Mouse (Mus musculus): ENCODE results near the gene Carmil1. TPM values are rescaled to one million over a fixed set of nuclear protein-coding genes. Genes with fewer than 3 reads are reported as not detected.

The Carmil1 gene
- polyA plus RNA-seq, 1 experiment from 2014 or later = 44.8 TPM

DNA sequence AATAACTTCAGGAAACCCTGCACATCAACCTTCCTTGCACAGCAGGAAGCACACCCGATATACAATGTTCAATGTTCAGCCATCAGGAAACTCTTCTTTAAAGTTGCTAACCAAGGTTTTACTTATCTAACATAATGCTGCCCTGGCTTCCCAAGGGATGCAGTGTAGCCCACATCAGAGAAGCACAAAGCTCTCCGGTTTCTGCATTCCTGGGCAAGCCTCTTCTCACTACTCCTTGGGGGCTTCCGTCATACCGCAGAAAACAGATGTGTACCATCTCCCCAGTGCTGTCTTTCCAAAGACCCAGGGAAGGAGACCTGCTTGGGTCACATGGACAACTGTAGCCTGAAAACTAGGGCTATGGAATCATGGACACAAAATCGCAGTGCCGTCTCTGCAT lies 47.8 kb downstream of the Carmil1 start:
- H3K27me3 ChIP-seq = no peaks in the 10 kb centered on the region
- H3K27ac ChIP-seq = no peak overlapping the region
- no peak overlapping the region for H3K4me2 ChIP-seq (replicated peaks)
- peak overlapping the region; percentile 14; the same call in 1 of the 2 replicates for H3K9ac ChIP-seq
- H3K36me3 ChIP-seq = 0 out of 2 replicates have a peak, but pooled peaks cover 3% of the 10 kb centered on the region
- 67% methylated on average over 6 of the region's 6 CpGs for WGBS
- no peaks in the 10 kb centered on the region; the same call in 1 of the 2 replicates for H3K9me3 ChIP-seq
- no peak overlapping the region for H3K4me3 ChIP-seq
- ATAC-seq (ENCODE audit: low FRiP score, low read depth) = no peak
- H3K4me1 ChIP-seq = peaks cover 15% of the 10 kb centered on the region

DNA sequence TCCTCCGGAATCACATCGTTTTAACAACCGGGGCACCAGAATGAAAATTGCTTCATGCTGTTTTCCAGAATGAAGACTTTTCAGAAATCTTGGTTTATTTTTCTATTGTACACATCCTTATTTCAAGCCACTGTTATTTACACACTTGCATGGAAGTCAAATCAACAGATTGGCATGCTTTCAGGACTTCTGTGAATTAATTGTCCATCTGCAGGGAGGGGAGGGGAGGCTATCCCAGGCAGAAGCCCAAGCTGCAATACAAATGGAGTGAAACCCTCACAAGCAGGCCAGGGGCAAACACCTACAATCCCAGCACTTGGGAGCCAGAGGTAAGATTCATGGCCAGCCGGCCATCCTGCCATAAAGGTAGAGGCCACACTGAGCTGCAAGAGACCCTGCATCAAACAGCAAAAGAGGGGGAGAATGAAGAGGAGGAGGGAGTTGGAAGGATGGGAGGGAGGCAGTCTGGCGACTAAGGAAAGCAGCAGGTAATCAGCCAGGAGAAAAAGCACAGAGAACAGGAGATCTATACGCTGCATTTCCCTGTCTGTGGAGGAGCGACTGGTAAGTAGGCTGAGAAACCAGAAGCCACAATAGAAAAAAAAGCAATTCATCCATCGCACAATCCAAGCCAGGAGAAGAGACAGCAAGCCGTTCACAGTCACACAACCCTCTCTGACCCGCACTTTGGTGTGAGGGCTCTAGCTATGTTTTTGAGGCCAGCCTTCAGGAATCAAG lies 48.7 kb downstream of the Carmil1 start:
- Histone ChIP-seq H3K9ac (no peak overlapping the region), H3K4me1 (peaks cover 15% of the 10 kb centered on the region), H3K4me3 (no peak overlapping the region), H3K36me3 (0 out of 2 replicates have a peak, but pooled peaks cover 3% of the 10 kb centered on the region), H3K27ac (no peak overlapping the region), H3K4me2 (replicated peaks) (no peak overlapping the region), H3K27me3 (no peaks in the 10 kb centered on the region), H3K9me3 (no peaks in the 10 kb centered on the region; the same call in 1 of the 2 replicates)
- WGBS = 77% methylated on average over 10 of the region's 10 CpGs
- ATAC-seq (ENCODE audit: low FRiP score, low read depth) = no peak

DNA sequence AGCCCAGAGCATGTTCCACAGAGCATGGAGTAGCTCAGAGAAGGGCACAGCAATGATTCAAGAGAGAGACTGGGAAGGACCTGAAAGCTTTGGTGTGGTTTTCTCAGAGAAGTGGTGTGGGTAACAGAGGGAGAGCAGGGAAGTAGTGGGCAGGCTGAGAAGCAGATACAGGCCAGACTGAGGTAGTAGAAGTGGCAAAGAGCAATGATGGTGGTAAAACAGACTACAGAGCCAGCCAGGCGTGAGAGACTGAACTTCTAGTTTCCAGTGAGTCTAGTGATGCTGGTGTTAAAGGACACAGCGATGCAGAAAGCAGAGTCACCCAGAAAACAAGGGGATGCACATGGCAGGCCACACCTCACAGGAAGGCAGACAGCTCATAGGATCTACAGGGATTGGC lies 49.4 kb downstream of the Carmil1 start:
- no peaks in the 10 kb centered on the region for H3K27me3 ChIP-seq
- ATAC-seq (ENCODE audit: low FRiP score, low read depth) = no peak
- no peak overlapping the region for H3K4me2 ChIP-seq (replicated peaks)
- WGBS = 92% methylated on average over 2 of the region's 2 CpGs
- H3K9me3 ChIP-seq = peaks cover 4% of the 10 kb centered on the region; the same call in 1 of the 2 replicates
- no peak overlapping the region for H3K9ac ChIP-seq
- H3K4me1 ChIP-seq = peaks cover 15% of the 10 kb centered on the region
- H3K4me3 ChIP-seq = no peak overlapping the region
- no peak overlapping the region for H3K27ac ChIP-seq
- H3K36me3 ChIP-seq = peaks cover 3% of the 10 kb centered on the region; the same call in 1 of the 2 replicates

DNA sequence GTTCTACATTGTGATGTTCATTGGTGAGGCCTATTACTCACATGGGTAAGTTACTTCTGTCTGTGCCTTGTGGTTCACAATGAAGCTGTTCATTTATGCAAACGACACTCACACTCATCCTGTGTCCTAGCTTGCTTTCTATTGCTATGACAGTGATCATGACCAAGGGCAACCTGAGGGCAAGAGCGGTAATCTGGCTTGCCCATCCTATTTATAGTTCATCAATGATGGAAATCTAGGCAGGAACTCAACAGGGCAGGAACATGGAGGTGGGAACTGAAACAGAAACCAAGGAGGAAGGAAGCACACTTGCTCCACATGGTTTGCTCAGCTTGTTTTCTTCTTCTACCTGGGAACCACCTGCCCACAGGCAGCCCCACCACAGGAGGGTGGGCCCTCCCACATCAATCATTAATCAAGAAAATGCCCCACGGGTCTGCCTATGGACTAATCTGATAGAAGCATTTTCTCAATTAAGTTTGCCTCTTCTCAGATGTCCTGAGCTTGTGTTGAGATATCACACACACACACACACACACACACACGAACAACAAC lies 50.0 kb downstream of the Carmil1 start:
- Histone ChIP-seq H3K4me1 (peaks cover 15% of the 10 kb centered on the region), H3K36me3 (peaks cover 3% of the 10 kb centered on the region; the same call in 1 of the 2 replicates), H3K9me3 (peaks cover 5% of the 10 kb centered on the region; the same call in 1 of the 2 replicates), H3K9ac (no peak overlapping the region), H3K4me3 (no peak overlapping the region), H3K27ac (no peak overlapping the region), H3K27me3 (no peaks in the 10 kb centered on the region), H3K4me2 (replicated peaks) (no peak overlapping the region)
- 85% methylated on average over 4 of the region's 4 CpGs for WGBS
- ATAC-seq (ENCODE audit: low FRiP score, low read depth) = no peak

DNA sequence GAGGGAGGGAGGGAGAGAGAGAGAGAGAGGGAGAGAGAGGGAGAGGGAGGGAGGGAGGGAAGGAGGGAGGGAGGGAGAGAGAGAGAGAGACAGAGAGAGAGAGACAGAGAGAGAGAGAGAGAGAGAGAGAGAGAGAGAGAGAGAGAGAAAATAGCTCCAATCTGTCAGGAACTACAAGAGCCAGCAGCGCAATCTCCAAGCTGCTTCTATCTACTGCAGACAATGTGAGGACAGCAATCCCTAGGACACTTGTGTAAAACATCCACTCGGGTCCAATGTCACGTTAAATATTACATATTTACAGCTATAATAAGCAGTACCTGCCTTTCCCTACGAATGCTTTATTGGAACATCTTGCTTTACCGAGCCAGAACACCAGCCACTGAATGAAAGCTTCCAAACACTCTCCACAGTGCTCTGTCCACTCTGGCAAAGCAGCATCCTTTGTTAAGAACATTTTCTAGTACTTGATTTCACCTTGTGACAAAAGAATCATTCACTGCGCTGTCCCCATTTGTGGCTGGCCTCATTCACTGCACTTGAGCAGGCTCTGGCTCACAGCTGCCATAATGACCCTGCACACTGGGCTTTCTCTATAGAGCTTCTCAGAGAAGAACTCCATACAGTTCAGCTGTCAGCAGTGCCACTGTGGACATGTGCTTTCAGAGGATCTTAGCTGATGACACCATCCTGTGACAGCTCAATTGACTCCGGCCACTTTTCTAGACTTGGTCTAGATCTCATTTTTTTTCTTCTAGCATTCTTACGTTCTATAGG lies 57.0 kb downstream of the Carmil1 start:
- ATAC-seq (ENCODE audit: low FRiP score, low read depth) = no peak
- H3K4me2 ChIP-seq (replicated peaks) = no peak overlapping the region
- WGBS = 85% methylated on average over 8 of the region's 8 CpGs
- H3K27me3 ChIP-seq = no peaks in the 10 kb centered on the region
- no peak overlapping the region for H3K27ac ChIP-seq
- 0 out of 2 replicates have a peak, but pooled peaks cover 5% of the 10 kb centered on the region for H3K9me3 ChIP-seq
- no peaks in the 10 kb centered on the region for H3K4me1 ChIP-seq
- H3K4me3 ChIP-seq = no peak overlapping the region
- H3K36me3 ChIP-seq = no peaks in the 10 kb centered on the region; the same call in 1 of the 2 replicates
- no peak overlapping the region for H3K9ac ChIP-seq

DNA sequence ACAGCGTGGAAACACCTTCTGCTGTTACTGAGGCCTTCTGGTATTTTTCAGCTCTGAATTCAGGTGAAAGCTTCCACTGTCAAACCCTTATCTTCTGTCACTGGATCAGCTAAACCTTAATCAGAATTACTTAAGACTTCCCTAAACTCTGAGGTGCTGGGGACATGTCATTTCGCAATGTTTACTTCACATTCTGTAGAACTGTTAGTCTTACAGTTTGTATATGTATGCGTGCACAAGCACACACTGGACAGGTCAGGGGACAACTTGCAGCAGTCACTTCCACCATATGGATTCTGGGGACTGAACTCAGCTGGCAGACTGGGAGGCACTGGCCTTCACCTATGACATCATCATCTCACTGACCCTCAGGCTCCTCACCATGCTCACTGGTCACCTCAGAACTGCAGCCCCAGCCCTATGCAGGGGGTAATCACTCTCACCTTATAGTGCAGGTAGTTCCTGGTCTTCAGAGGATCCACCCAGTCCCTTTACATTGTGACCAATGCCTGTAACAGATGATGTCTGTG lies 60.1 kb downstream of the Carmil1 start:
- no peaks in the 10 kb centered on the region for H3K9me3 ChIP-seq

DNA sequence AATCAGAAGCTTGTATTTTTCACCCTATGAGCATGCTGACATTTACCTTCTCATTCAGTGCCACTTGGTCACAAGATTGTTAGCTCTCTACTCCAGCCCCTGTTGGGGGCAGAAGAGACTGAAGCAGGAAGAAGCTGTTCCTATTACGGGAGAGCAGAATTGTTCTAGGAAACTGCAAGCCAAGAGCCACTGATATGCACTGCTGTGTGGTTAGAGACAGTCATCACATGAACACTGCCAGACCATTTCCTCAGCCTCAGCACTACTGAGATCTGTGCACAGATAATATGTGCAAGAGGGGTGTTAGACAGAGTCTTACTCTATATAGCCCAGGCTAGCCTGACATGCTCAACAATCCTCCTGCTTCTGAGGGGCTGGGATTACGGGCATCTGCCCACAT lies 69.4 kb downstream of the Carmil1 start:
- Histone ChIP-seq H3K4me3 (no peak overlapping the region), H3K4me2 (replicated peaks) (no peak overlapping the region), H3K27ac (no peak overlapping the region), H3K27me3 (no peaks in the 10 kb centered on the region), H3K9me3 (no peaks in the 10 kb centered on the region), H3K36me3 (no peaks in the 10 kb centered on the region), H3K4me1 (peaks cover 7% of the 10 kb centered on the region), H3K9ac (no peak overlapping the region)
- ATAC-seq (ENCODE audit: low FRiP score, low read depth) = no peak
- 71% methylated on average over 2 of the region's 2 CpGs for WGBS

More for the DNA sequence above, 60.1 kb downstream of the Carmil1 start:
- no peak for ATAC-seq (ENCODE audit: low FRiP score, low read depth)
- 78% methylated on average over 3 of the region's 3 CpGs for WGBS
- no peak overlapping the region for H3K9ac ChIP-seq
- H3K36me3 ChIP-seq = no peaks in the 10 kb centered on the region
- H3K4me2 ChIP-seq (replicated peaks) = no peak overlapping the region
- no peaks in the 10 kb centered on the region for H3K27me3 ChIP-seq
- H3K27ac ChIP-seq = no peak overlapping the region
- H3K4me3 ChIP-seq = no peak overlapping the region
- H3K4me1 ChIP-seq = peaks cover 10% of the 10 kb centered on the region

DNA sequence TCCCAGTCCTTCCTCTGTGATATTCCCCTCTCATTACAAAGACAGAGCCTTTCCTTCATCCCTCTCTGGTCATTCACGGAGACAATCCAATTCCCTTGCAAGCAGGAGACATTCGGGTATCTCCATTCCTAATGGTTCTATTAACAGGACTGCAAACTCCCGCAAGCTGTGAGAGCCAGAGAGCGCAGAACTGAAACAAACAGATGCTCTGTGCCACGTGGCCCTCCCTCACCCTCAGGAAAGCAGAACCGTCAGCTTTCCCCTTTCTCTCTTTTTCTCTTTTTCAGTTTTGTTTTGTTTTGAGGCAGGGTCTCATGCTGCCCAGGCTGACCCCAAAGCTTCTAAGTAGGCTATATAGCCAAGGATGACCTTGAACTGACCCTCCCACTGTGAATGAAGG lies 74.5 kb downstream of the Carmil1 start:
- H3K36me3 ChIP-seq = no peaks in the 10 kb centered on the region
- 70% methylated on average over 6 of the region's 6 CpGs for WGBS
- no peak overlapping the region for H3K9ac ChIP-seq
- H3K27me3 ChIP-seq = no peaks in the 10 kb centered on the region
- no peak overlapping the region for H3K4me2 ChIP-seq (replicated peaks)
- ATAC-seq (ENCODE audit: low FRiP score, low read depth) = no peak
- peaks cover 35% of the 10 kb centered on the region for H3K4me1 ChIP-seq
- H3K27ac ChIP-seq = no peak overlapping the region
- no peaks in the 10 kb centered on the region for H3K9me3 ChIP-seq
- no peak overlapping the region for H3K4me3 ChIP-seq

DNA sequence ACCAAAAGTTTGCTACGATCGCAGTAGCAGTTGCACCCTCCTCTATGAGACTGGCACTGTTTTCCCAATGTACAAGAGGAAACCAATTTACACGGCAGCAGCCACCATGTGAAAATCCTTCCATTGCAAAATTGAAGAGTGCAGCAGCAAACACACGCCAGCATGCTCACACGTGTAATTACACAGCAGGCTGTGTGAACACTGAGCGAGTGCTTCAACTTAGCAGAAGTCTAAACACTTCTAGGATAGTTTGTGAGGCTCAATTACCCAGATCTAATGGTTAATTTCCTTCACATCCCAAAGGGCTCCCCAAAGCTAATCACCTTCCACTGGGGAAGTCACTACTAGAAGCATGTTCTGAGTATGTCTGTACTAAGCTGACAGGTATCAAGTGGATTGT lies 78.3 kb downstream of the Carmil1 start:
- H3K9me3 ChIP-seq = no peaks in the 10 kb centered on the region
- no peak overlapping the region for H3K9ac ChIP-seq
- H3K4me3 ChIP-seq = no peak overlapping the region
- WGBS = 54% methylated on average over 6 of the region's 6 CpGs
- H3K36me3 ChIP-seq = no peaks in the 10 kb centered on the region
- peaks cover 60% of the 10 kb centered on the region for H3K4me1 ChIP-seq
- no peaks in the 10 kb centered on the region for H3K27me3 ChIP-seq
- ATAC-seq (ENCODE audit: low FRiP score, low read depth) = no peak
- no peak overlapping the region; the same call in 1 of the 2 replicates for H3K4me2 ChIP-seq (replicated peaks)
- peak overlapping the region; percentile 63 for H3K27ac ChIP-seq

DNA sequence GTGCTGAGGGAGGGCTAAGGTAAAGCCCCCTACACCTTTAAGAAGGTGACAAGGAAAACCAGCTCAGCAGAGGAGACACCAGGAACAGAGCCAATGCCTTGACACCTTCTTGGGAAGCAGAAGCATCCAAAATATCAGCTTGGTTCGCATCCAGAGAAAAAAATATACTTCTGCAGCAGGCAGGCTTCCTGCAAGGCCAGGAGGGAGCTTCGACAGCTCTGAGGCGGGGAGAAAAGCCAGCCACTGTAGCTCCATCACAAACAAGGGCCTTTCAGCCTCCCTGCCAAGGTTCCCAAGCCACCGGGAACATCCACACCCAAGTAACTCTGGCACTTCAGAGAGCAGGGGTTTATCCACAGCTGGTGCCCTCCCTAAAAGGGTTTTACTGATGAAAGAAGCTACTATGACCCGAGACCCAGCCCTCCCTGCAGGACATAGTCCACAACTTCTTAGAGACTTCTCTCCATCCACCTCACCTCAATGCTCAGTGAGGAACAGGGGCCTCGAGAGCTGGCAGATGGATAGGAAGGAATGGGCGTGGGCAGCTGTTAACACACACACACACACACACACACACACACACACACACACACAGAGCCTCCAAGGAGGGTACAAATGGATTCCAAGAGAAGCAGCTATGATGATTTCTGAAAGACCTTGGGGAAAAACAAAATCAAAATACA lies 80.6 kb downstream of the Carmil1 start:
- H3K4me1 ChIP-seq = peaks cover 79% of the 10 kb centered on the region
- no peak for ATAC-seq (ENCODE audit: low FRiP score, low read depth)

DNA sequence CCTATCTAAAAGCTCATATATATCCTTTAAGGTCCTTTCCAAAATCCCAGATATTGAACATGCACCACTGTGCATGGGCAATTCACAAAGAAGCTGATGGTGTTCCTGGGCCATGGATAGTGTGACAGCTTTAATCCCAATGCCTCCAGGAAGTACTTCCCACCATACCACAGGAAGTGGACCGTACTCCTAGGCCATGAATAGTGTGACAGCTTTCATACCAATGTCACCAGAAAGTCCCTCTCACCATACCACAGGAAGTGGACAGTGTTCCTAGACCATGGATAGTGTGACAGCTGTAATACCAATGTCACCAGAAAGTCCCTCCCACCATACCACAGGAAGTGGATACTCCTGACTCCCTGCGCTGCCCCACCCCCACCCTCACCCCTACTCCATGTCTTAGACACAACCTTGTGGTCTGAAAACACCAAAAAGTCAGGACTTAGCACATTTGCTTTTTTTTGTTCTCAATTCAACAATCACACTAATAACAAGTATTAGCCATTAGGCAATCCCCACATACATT lies 82.1 kb downstream of the Carmil1 start:
- Histone ChIP-seq H3K9me3 (peaks cover 3% of the 10 kb centered on the region; the same call in 1 of the 2 replicates), H3K4me1 (peaks cover 73% of the 10 kb centered on the region), H3K36me3 (no peaks in the 10 kb centered on the region), H3K9ac (no peak overlapping the region), H3K27me3 (no peaks in the 10 kb centered on the region), H3K4me2 (replicated peaks) (no peak overlapping the region), H3K4me3 (no peak overlapping the region), H3K27ac (no peak overlapping the region)
- no peak for ATAC-seq (ENCODE audit: low FRiP score, low read depth)
- 96% methylated on average over 2 of the region's 2 CpGs for WGBS

More for the DNA sequence above, 80.6 kb downstream of the Carmil1 start:
- no peaks in the 10 kb centered on the region for H3K36me3 ChIP-seq
- no peak overlapping the region for H3K4me3 ChIP-seq
- 0 out of 2 replicates have a peak overlapping the region, but pooled peaks have one; percentile 7 for H3K4me2 ChIP-seq (replicated peaks)
- WGBS = 47% methylated on average over 7 of the region's 7 CpGs
- H3K9me3 ChIP-seq = no peaks in the 10 kb centered on the region
- H3K27ac ChIP-seq = peak overlapping the region; percentile 62
- no peak overlapping the region for H3K9ac ChIP-seq
- no peaks in the 10 kb centered on the region for H3K27me3 ChIP-seq

All from limb, embryonic 13.5 days (tissue).